Mouse (Mus musculus) kidney, postnatal 0 days (tissue): Measurements from ENCODE around the gene Ehd3. TPM values are rescaled to one million over a fixed set of nuclear protein-coding genes. Genes with fewer than 3 reads are reported as not detected.

ENCODE experiments used
- ATAC-seq: fragments of 200-750 bp; cut with Nextera tagmentation; replicated peaks from 2 replicates; pipeline ENCODE4 v1.8.0; 2017; ENCODE audit warnings: low read depth, moderate number of reproducible peaks, moderate TSS enrichment, moderate library complexity; ENCODE audit not compliant: low FRiP score
- DNase-seq: peaks from one replicate; pipeline ENCODE4 v3.0.0-alpha.2; 2016; ENCODE audit warnings: low spot score
- H3K27ac ChIP-seq: fragments of 300-500 bp; sonication (generic); 2 replicates; pipeline ENCODE4 v1.5.1; 2014; ENCODE audit warnings: mild to moderate bottlenecking
- H3K27me3 ChIP-seq: fragments of 300-500 bp; sonication (generic); 2 replicates; pipeline ENCODE4 v1.6.1; 2014; ENCODE audit warnings: low read length, mixed read lengths; ENCODE audit not compliant: insufficient read depth
- H3K36me3 ChIP-seq: fragments of 300-500 bp; sonication (generic); 2 replicates; pipeline ENCODE4 v1.6.1; 2014; ENCODE audit warnings: low read length, mixed read lengths; ENCODE audit not compliant: insufficient read depth
- H3K4me1 ChIP-seq: fragments of 300-500 bp; sonication (generic); replicated peaks from 2 replicates; pipeline ENCODE4 v1.6.1; 2014; ENCODE audit warnings: antibody characterized with exemption, low read length, mixed read lengths; ENCODE audit not compliant: insufficient read depth
- H3K4me2 ChIP-seq: fragments of 300-500 bp; sonication (generic); 2 replicates; pipeline ENCODE4 v1.6.1; 2014; ENCODE audit warnings: mild to moderate bottlenecking, low read length, moderate library complexity, mixed read lengths
- H3K4me3 ChIP-seq: fragments of 300-500 bp; sonication (generic); replicated peaks from 2 replicates; pipeline ENCODE4 v1.5.1; 2014; ENCODE audit warnings: low read depth, low read length
- H3K9ac ChIP-seq: fragments of 300-500 bp; sonication (generic); 2 replicates; pipeline ENCODE4 v1.6.1; 2014; ENCODE audit warnings: low read depth, low read length
- H3K9me3 ChIP-seq: fragments of 300-500 bp; sonication (generic); replicated peaks from 2 replicates; pipeline ENCODE4 v1.6.1; 2016; ENCODE audit warnings: low read length, inconsistent platforms, mixed read lengths
- CTCF ChIP-seq: IDR thresholded peaks from 2 replicates; pipeline ENCODE4 v1.5.1; 2016; ENCODE audit warnings: antibody characterized with exemption, low read depth, mild to moderate bottlenecking, moderate library complexity
- WGBS: fragments of 180-500 bp; shearing (Covaris S2); extraction: QIAGEN DNeasy Blood & Tissue Kit; methylation state at CpG from one replicate; pipeline ENCODE4 v1.1.7; 2014; 5-methylcytosine and 5-hydroxymethylcytosine counted together
- polyA plus RNA-seq: library from polyadenylated mRNA; unstranded; fragments of >200 nt; fragmentation: Nextera tagmentation; extraction: Ambion mirVana; gene quantifications from 2 replicates; pipeline ENCODE4 v1.2.1, GENCODE M21; 2015

The Ehd3 gene
- 20.5 and 21.5 TPM in 2 replicates for polyA plus RNA-seq

DNA sequence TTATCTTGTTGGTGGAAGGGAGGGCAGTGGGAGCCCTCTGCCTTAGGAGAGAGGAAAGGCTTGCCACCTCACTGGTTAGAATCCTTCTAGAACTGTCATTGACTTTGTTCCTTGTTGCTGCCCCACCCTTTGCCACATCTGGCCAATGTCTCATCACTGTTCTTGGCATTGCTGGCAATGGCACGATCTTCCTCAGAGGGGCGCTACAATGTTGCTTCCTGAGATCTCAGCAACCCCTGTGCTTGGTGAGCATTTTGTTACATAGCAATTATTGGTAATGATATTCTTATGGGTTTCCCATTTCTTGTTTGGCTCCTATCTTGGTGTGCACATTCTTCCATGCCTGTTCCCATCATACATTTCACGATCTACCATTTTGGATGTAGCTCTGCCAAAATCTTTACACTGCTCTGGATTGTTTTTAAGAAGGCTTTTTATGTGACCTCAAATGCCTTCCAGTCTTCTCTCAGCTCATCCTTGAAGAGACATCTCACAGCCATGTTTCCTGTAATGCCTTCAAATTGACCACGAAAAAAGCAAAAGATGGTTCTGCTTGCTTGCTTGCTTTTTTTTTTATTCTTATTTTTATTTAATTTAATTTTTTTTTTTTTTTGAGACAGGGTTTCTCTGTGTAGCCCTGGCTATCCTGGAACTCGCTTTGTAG, at the start of gene Ehd3:
TSS of gene Ehd3 (plus strand) at position 614 of the 664 bp plus-strand sequence.
- TF ChIP-seq CTCF = no peak
- no peaks in the 10 kb centered on the region for H3K27me3 ChIP-seq
- H3K27ac ChIP-seq = peak within 1 kb of the TSS; percentile 63
- H3K9me3 ChIP-seq = no peaks in the 10 kb centered on the region
- no peaks in the 10 kb centered on the region for H3K36me3 ChIP-seq
- DNase-seq = no peak
- peak within 1 kb of the TSS; percentile 87 for H3K4me2 ChIP-seq
- ATAC-seq = no peak
- WGBS = 86% methylated on average over 5 of the region's 5 CpGs
- peak within 1 kb of the TSS; percentile 63 for H3K4me3 ChIP-seq
- peak within 1 kb of the TSS; percentile 66 for H3K9ac ChIP-seq
- H3K4me1 ChIP-seq = peaks cover 8% of the 10 kb centered on the region; the same call in 1 of the 2 replicates

DNA sequence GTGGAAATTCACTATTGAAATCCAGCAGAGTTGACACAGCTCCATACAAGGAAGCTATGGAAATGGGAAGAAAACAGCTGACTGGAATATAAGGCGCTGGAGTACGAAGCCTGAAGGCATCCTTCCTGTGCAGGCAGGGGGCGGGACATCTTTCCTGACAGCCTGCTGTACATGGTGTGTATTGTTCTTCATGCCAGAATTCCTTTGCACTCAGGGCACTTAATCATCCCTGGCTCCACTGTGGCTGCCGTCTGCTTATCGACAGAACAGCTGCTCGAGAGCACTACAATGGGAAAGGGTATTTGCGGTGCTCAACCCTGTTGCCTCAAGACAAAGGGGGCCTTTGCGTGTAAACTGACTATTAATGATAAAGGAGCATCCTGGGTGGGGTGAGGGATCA, 33.0 kb upstream of the Ehd3 start:
- Histone ChIP-seq H3K9ac (no peak overlapping the region), H3K4me2 (no peak overlapping the region), H3K4me1 (no peaks in the 10 kb centered on the region), H3K27ac (no peak overlapping the region), H3K9me3 (no peaks in the 10 kb centered on the region), H3K4me3 (no peak overlapping the region), H3K36me3 (no peaks in the 10 kb centered on the region), H3K27me3 (no peaks in the 10 kb centered on the region)
- 35% methylated on average over 8 of the region's 8 CpGs for WGBS
- TF ChIP-seq CTCF = peak; percentile 29; the same call in 1 of the 2 replicates
- DNase-seq = peak; percentile 80
- ATAC-seq = no peak; the same call in 1 of the 2 replicates

DNA sequence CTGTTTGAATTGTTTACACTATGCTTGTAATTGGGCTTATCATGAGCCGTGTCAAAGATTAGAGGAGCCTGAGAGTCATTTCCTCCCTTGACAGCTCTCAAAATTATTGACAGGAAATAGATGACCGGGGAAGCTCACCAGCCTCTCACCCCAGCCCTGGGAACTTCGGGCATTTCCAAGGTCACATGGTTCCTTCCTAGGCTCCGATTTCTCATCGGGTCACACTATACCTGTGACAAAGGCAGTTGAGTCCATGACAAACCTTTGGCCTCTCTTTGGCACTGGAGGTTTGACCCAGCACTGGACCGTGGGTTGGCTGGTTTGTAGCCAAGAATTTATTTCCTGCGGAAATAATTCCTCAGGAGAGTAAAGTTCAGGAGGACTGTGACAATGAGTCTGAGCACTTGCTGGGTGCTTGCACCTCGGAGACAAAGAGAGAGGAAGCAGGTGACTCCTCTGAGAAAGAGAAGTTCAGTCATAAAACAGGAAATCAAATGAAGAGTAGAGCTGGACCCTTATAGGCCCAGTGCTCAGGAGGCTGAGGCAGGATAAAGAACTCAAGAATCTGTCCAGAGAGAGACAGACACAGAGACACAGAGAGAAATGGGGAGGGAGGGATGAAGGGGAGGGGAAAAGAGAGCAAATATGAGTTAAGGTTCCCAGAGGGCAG, 17.2 kb upstream of the Ehd3 start:
- H3K36me3 ChIP-seq = no peaks in the 10 kb centered on the region
- no peak overlapping the region for H3K4me3 ChIP-seq
- DNase-seq = no peak
- no peaks in the 10 kb centered on the region for H3K27me3 ChIP-seq
- WGBS = 39% methylated on average over 8 of the region's 8 CpGs
- no peak overlapping the region for H3K27ac ChIP-seq
- no peak overlapping the region for H3K9ac ChIP-seq
- H3K4me2 ChIP-seq = no peak overlapping the region
- 0 out of 2 replicates have a peak, but pooled peaks have one; percentile 5 for ATAC-seq
- no peak for TF ChIP-seq CTCF
- H3K9me3 ChIP-seq = no peaks in the 10 kb centered on the region
- H3K4me1 ChIP-seq = no peaks in the 10 kb centered on the region

DNA sequence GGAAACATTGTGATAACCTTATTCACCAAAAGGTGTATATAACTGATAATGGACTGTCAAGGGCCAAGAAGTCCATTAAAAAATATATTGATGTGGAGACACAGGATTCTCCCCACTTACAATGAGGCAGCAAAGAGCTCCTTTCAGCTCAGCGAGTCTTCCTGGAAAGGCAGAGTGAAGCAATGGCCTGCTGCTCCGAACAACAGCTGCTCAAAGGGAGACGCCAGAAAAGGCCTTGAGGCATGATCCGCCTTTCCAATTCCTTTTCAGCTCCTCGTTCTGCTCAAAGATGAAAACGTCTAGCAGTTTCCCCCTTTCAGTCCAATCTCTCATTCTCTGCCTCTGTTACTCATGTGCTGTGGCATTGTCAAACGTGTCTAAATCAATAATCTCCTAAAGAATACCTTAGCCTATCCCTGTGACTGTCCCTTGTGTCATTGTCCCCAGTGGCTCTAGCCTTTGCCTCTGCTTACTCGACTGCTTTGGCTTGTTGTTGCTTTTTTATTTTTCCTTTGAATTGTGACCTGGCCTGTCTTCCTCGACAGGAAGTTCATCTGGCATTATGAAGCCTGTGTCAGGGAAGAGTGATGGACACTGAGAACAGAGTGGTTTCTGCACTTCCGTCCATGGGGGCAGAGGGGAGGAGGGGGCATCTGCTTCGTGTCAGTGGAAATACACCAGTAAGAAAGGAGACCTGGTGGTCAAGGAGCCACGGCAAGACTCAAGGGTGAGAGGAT, 13.5 kb upstream of the Ehd3 start:
- no peaks in the 10 kb centered on the region for H3K36me3 ChIP-seq

DNA sequence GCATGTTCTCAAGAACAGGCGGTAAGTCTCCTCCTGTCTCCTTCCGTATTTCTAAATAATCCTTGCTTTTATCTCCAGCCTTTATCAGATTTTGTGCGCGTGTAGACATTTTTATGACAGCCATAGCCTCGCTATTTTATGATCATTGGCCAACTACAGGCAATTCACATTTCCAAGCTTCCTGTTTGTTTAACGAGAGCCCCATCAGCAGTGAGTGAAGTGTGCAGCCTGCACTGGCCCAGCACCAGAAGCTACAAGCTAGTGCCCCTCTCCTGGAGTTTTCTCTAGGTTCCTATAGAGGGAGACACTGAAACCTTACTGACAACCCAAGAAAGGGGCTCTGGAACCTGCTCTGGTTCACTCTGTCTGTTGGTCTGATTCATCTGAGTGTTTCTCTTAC, 7.1 kb upstream of the Ehd3 start:
- no peaks in the 10 kb centered on the region for H3K27me3 ChIP-seq
- ATAC-seq (no peak), DNase-seq (peak; percentile 72)
- no peak overlapping the region for H3K4me2 ChIP-seq
- no peak overlapping the region for H3K27ac ChIP-seq
- no peak overlapping the region for H3K4me3 ChIP-seq
- H3K9ac ChIP-seq = no peak overlapping the region
- no peaks in the 10 kb centered on the region for H3K36me3 ChIP-seq
- H3K4me1 ChIP-seq = no peaks in the 10 kb centered on the region
- TF ChIP-seq CTCF = 0 out of 2 replicates have a peak, but pooled peaks have one; percentile 17
- WGBS = 31% methylated on average over 6 of the region's 6 CpGs
- no peaks in the 10 kb centered on the region for H3K9me3 ChIP-seq

More for the DNA sequence above, 13.5 kb upstream of the Ehd3 start:
- Histone ChIP-seq H3K4me3 (no peak overlapping the region), H3K4me2 (no peak overlapping the region), H3K27me3 (no peaks in the 10 kb centered on the region), H3K27ac (no peak overlapping the region), H3K9ac (no peak overlapping the region), H3K9me3 (no peaks in the 10 kb centered on the region), H3K4me1 (no peaks in the 10 kb centered on the region)
- 41% methylated on average over 12 of the region's 12 CpGs for WGBS
- TF ChIP-seq CTCF = no peak
- ATAC-seq (no peak), DNase-seq (no peak)

DNA sequence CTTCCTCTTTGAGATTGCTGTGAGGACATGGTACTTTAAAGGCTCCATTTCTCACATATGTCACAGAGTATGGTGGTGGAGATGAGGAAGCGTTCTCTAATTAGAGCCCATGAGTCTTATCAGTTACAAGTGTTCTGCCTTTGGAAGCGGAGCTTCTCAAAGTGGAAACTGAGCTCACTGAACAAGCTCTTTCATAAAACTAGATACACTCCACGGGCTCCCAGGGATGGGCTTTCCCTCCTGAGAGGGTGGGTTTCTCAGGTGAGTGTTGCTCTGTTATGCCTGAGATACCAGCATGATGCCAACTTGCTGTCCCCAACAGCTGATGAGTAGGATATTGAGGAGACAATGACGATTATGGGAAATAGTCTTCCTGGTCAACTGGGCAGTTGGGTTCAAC, 6.2 kb upstream of the Ehd3 start:
- Histone ChIP-seq H3K4me2 (no peak overlapping the region), H3K27me3 (no peaks in the 10 kb centered on the region), H3K9ac (no peak overlapping the region), H3K4me3 (no peak overlapping the region), H3K36me3 (no peaks in the 10 kb centered on the region), H3K4me1 (no peaks in the 10 kb centered on the region), H3K9me3 (no peaks in the 10 kb centered on the region), H3K27ac (no peak overlapping the region)
- WGBS = 90% methylated on average over 4 of the region's 4 CpGs
- TF ChIP-seq CTCF = no peak
- DNase-seq (no peak), ATAC-seq (no peak)
